Mouse (Mus musculus) embryonic facial prominence, embryonic 10.5 days (tissue): ENCODE measurements around the gene Gm47289. TPM values are rescaled to one million over a fixed set of nuclear protein-coding genes. Genes with fewer than 3 reads are reported as not detected.
A peak's percentile ranks its signal among the peaks of the same experiment; 100 is the strongest.

Experiments used
- DNase-seq: peaks from one replicate; pipeline ENCODE4 v3.0.0-alpha.2; 2017; ENCODE audit warnings: low spot score
- H3K27ac ChIP-seq: fragments of 300-500 bp; sonication (generic); replicated peaks from 2 replicates; pipeline ENCODE4 v1.5.1; 2016; ENCODE audit warnings: mild to moderate bottlenecking
- H3K27me3 ChIP-seq: fragments of 300-500 bp; sonication (generic); replicated peaks from 2 replicates; pipeline ENCODE4 v1.6.1; 2016; ENCODE audit warnings: low read depth, mild to moderate bottlenecking; ENCODE audit not compliant: poor library complexity, severe bottlenecking
- H3K36me3 ChIP-seq: fragments of 300-500 bp; sonication (generic); replicated peaks from 2 replicates; pipeline ENCODE4 v1.6.1; 2016; ENCODE audit warnings: mild to moderate bottlenecking, moderate library complexity
- H3K4me1 ChIP-seq: fragments of 300-500 bp; sonication (generic); 2 replicates; pipeline ENCODE4 v1.6.1; 2016
- H3K4me3 ChIP-seq: fragments of 300-500 bp; sonication (generic); 2 replicates; pipeline ENCODE4 v1.5.1; 2016; ENCODE audit warnings: mild to moderate bottlenecking, moderate library complexity
- H3K9me3 ChIP-seq: fragments of 300-500 bp; sonication (generic); 2 replicates; pipeline ENCODE4 v1.6.1; 2016; ENCODE audit warnings: mild to moderate bottlenecking
- WGBS: fragments of 180-500 bp; shearing (Covaris S2); methylation state at CpG from one replicate; pipeline ENCODE4 v1.1.7; 2016; 5-methylcytosine and 5-hydroxymethylcytosine counted together
- polyA plus RNA-seq: library from polyadenylated mRNA; unstranded; fragments of >200 nt; fragmentation: Nextera tagmentation; extraction: Ambion mirVana; gene quantifications from 2 replicates; pipeline ENCODE4 v1.2.1, GENCODE M21; 2016

Gm47289 gene
- polyA plus RNA-seq, 1 experiment from 2014 or later, result not detected

DNA sequence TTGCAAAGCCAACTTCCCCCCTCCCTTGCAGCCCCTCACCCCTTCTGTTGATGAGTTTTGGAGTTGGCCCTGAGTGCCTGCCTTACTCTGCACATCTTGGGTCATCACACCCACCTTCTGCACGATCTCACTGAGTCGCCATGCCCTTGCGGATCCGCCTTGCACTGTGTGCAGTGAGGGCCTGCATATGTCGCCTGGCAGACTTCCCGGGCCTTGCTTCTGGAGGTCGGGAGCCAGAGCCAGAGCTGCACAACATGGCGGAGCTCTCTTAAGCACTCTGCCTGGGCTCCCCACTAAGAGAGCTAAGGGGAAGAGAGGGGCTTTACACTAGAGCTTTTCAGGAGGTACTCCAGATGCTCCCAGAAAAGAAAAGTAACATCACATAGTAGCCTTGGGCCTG is 14.3 kb upstream of the Gm47289 start:
- 86% methylated on average over 8 of the region's 8 CpGs for WGBS
- Histone ChIP-seq H3K27ac (no peak overlapping the region), H3K4me1 (no peaks in the 10 kb centered on the region), H3K4me3 (no peak overlapping the region), H3K27me3 (no peaks in the 10 kb centered on the region), H3K9me3 (no peaks in the 10 kb centered on the region), H3K36me3 (no peaks in the 10 kb centered on the region)
- DNase-seq, result no peak

DNA sequence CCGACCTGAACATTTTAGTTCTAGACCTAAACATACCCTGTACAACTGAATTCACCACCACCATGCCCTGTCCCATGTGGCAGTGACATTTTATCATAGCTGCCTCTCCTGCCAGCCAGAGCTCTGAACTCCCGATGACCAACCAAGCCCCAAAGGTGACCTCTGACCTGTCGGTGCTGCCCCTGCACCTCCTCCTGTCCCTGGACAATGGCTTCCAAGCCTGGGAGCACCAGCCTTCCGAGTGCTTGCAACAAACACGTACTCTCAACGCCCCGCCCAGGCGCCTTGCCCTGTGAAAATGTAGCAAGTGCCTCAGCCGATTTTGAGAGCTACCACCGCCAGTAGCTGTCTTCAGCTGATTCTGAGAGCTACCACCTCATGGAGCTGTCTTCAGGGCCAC is 13.8 kb upstream of the Gm47289 start:
- H3K27ac ChIP-seq, result no peak overlapping the region
- H3K36me3 ChIP-seq, result no peaks in the 10 kb centered on the region
- no peak overlapping the region for H3K4me3 ChIP-seq
- H3K4me1 ChIP-seq, result no peaks in the 10 kb centered on the region
- no peak for DNase-seq
- no peaks in the 10 kb centered on the region for H3K9me3 ChIP-seq
- 50% methylated on average over 10 of the region's 10 CpGs for WGBS
- H3K27me3 ChIP-seq, result no peaks in the 10 kb centered on the region

DNA sequence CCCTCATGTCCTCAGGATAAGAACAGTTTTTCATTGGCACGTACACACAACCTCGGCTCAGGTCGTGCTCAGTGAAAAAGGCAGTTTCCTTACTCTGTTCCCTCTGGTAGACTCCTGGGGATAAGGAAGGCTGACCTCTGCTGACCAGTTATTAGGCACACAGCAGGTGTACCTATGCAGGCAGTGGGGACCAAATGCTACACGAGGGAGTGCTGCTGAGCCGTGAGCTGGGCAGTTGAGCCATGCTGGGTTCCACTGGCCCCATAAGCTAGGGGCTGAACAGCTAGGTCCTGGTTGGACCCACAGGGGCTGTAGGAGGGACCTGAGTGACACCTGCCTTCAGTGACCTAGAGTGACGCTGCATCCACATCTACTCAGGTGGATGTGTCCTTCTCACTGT is 13.3 kb upstream of the Gm47289 start:
- no peak for DNase-seq
- no peaks in the 10 kb centered on the region for H3K4me1 ChIP-seq
- 59% methylated on average over 6 of the region's 6 CpGs for WGBS

DNA sequence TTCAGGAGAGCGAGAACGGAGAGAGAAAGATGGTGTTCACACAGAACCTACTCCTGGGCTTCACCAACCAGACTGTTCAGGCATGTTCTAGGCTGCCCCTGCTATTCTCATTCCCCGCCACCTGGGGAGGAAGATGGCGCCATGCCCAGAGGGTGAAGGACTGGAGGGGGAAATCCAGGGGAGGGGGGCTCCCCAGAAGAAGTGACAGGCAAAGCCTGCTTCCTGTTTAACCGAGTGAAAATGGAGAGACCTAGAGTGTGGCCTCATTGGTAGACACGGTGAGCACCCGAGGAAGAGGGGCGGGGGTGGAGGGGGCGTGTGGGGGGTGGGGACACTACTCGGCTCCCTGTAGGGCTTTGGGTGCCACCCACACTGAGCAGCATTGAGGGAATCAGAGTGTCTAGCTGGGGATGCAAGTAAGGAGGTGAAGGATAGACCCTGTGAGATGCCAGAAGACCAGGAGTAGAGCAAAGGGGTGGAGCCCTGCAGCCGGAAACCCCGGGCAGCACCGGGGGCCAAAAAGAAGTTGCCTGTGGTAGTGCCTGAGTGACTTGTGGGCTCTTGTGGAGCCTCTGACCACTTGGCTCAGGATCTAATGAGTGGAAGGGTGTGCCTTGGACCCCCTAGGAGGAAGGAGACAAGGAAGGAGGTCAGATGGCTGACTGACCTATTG is 12.7 kb upstream of the Gm47289 start:
- Histone ChIP-seq H3K36me3 (no peaks in the 10 kb centered on the region), H3K4me1 (no peaks in the 10 kb centered on the region), H3K27ac (no peak overlapping the region), H3K27me3 (no peaks in the 10 kb centered on the region), H3K9me3 (no peaks in the 10 kb centered on the region), H3K4me3 (no peak overlapping the region)
- DNase-seq, result no peak
- 76% methylated on average over 13 of the region's 13 CpGs for WGBS

More for the DNA sequence above, 13.3 kb upstream of the Gm47289 start:
- Histone ChIP-seq H3K27ac (no peak overlapping the region), H3K9me3 (no peaks in the 10 kb centered on the region), H3K27me3 (no peaks in the 10 kb centered on the region), H3K36me3 (no peaks in the 10 kb centered on the region), H3K4me3 (no peak overlapping the region)

DNA sequence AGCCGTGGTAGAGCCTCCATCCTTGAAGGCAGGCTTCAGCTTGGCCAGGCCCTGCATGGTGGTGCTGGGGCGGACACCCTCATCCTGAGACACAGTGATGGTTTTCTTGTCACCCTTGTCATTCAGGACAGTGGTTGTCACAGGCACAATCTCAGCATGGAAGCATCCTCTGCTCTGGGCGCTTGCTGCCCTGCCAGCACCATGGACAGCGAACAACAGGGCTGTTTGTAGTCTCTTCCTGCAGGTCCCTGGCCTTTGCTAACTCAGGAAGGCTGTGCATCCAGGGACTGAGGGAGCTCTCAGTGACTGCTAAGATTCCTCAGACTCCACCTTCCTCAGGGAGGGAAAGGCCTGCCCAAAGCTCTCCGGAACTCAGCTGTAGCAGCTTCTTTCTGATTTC is 9.4 kb upstream of the Gm47289 start:
- Histone ChIP-seq H3K36me3 (no peaks in the 10 kb centered on the region), H3K27ac (no peak overlapping the region), H3K4me1 (0 out of 2 replicates have a peak, but pooled peaks cover 3% of the 10 kb centered on the region), H3K4me3 (no peak overlapping the region), H3K9me3 (no peaks in the 10 kb centered on the region), H3K27me3 (no peaks in the 10 kb centered on the region; the same call in 1 of the 2 replicates)
- WGBS, result 26% methylated on average over 5 of the region's 5 CpGs
- peak; percentile 84 for DNase-seq

DNA sequence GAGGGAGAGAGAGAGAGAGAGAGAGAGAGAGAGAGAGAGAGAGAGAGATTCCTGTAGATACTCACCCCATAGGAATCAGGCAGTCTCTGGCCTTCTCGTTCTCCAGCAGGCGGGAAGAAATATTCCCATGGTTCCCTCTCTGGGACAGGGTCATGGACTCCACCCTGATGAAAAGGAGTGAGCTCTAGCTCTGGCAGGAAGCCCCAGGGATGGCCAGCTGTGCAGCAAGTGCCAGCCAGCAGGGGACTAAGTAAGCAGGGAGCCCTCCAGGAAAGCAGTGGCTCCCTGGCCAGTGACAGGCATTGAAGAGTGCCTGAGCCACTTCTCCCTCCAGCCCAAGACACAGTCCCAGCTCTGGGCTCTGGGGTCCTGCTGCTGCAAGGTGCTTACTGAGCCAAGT is 7.2 kb upstream of the Gm47289 start:
- H3K4me1 ChIP-seq, result peaks cover 10% of the 10 kb centered on the region
- H3K9me3 ChIP-seq, result no peaks in the 10 kb centered on the region
- no peak overlapping the region for H3K4me3 ChIP-seq
- no peaks in the 10 kb centered on the region for H3K36me3 ChIP-seq
- H3K27ac ChIP-seq, result no peak overlapping the region
- 56% methylated on average over 2 of the region's 2 CpGs for WGBS
- no peak for DNase-seq
- H3K27me3 ChIP-seq, result peaks cover 21% of the 10 kb centered on the region

DNA sequence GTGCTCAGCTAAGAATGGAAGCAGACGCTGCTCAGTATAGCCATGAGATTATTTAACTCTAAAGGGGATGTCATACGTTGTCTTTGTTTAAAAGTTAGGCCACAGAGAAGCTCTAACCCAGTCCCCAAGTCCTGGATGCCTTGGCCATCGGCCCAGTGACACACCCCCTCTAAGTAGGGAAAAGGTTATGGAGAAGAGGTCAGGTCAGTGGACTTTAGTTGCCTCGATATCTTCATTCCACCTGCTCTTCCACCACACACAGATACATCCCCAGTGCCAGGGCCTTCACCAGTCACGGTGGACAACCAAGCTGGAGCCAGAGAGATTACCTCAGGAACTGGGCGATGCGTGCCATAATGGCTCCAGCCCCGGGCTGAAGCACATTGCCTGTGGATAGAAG is 3.5 kb upstream of the Gm47289 start:
- Histone ChIP-seq H3K36me3 (no peaks in the 10 kb centered on the region), H3K9me3 (no peaks in the 10 kb centered on the region), H3K4me3 (no peak overlapping the region), H3K4me1 (peaks cover 12% of the 10 kb centered on the region), H3K27me3 (peaks cover 35% of the 10 kb centered on the region), H3K27ac (no peak overlapping the region)
- WGBS, result 85% methylated on average over 8 of the region's 8 CpGs
- DNase-seq, result no peak

DNA sequence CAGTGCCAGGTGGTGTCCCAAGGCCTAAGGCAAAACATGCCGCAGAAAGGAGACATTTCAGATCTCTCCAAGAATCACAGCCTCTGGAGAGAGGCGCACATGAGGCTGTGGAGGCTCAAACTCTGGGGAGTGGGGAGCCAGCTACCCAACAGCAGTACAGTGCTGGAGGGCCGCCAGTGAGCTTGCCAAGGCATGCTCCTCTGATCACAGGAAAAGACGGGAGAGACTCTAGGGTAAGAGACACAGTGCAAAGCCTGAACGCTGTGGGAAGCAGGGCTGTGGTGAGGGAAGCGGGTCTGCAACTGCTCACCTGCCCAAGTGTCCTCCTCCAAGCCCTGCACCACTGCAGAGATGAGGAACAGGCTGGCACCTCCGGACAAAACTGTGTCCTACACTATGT is 3.1 kb upstream of the Gm47289 start:
- H3K27ac ChIP-seq, result no peak overlapping the region
- peaks cover 35% of the 10 kb centered on the region for H3K27me3 ChIP-seq
- peaks cover 12% of the 10 kb centered on the region for H3K4me1 ChIP-seq
- no peak overlapping the region for H3K4me3 ChIP-seq
- no peaks in the 10 kb centered on the region for H3K9me3 ChIP-seq
- no peaks in the 10 kb centered on the region for H3K36me3 ChIP-seq
- 55% methylated on average over 7 of the region's 7 CpGs for whole genome bisulfite sequencing
- DNase-seq, result no peak

DNA sequence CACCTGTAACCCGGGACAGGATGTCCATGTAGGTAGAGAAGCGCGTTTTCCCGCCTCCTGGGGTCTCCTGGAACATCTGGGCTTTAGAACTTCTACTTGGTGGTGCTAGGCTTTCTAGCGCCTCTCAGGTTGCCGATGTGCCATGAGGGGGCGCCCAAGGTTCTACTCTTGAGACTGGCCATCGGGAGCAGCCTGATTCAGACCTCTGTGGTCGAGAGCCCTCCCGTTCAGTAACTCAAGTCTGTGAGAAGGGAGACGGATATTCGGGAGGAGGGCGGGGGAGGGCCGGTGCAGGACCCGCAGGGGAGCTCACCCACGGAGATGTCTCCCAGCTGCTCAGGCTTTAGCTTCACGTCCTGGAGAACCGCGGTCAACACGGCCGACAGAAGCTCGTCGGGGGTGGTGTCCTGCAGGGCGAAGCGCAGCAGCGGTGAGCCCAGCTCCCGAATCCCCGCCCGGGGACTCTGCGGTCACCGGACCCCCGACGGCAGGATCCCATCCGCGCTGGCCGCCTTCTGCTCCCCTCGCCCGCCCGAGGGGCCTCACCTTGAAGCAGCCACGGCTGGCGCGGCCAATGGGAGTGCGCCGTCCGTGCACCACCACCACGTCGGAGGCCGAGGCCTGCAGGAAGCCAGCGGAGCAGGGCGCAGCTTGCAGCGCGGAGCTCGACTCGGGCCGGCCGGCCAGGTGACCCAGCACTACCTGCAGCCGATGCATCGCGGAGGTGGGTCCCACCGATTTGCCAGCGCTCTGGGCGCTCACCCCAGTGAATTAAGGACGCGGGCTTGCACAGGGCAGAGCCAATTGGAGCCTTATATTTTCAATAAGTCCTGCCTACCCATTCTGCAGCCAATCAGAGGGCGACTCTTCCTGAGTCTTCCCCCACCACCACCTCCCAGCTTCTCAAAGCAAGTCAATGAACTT is 2.4 kb upstream of the Gm47289 start, which contains the start of gene Acaa1b:
Gene Acaa1b (minus strand): TSS at position 816 of the 924 bp plus-strand sequence.
- H3K9me3 ChIP-seq, result no peaks in the 10 kb centered on the region
- no peaks in the 10 kb centered on the region for H3K36me3 ChIP-seq
- DNase-seq, result peak; percentile 86
- WGBS, result 2% methylated on average over 65 of the region's 65 CpGs
- peaks cover 35% of the 10 kb centered on the region for H3K27me3 ChIP-seq
- H3K4me1 ChIP-seq, result peaks cover 12% of the 10 kb centered on the region
- 0 out of 2 replicates have a peak within 1 kb of the TSS, but pooled peaks have one; percentile 15 for H3K27ac ChIP-seq
- peak within 1 kb of the TSS; percentile 67 for H3K4me3 ChIP-seq

DNA sequence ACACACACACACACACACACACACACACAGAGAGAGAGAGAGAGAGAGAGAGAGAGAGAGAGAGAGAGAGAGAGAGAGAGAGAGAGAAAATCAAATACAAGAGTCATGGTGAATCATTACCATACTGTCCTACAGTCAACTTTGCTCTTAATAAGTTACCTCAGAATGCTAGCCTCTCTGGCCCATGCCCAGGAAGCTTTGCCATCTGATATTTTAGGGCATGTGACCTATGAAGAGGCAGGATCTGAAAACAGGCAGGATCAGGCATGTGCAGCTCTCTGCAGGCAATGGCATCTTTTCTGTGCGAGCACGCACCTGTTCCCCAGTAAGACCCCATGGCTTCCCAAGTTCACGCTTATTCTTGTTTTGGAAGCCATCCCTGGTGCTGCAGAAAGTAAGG is 1.7 kb downstream of the Gm47289 start:
- peaks cover 9% of the 10 kb centered on the region for H3K4me1 ChIP-seq
- no peaks in the 10 kb centered on the region for H3K9me3 ChIP-seq
- no peak overlapping the region for H3K4me3 ChIP-seq
- H3K27me3 ChIP-seq, result peaks cover 25% of the 10 kb centered on the region
- no peaks in the 10 kb centered on the region for H3K36me3 ChIP-seq
- 83% methylated on average over 3 of the region's 3 CpGs for WGBS
- no peak for DNase-seq
- no peak overlapping the region for H3K27ac ChIP-seq

DNA sequence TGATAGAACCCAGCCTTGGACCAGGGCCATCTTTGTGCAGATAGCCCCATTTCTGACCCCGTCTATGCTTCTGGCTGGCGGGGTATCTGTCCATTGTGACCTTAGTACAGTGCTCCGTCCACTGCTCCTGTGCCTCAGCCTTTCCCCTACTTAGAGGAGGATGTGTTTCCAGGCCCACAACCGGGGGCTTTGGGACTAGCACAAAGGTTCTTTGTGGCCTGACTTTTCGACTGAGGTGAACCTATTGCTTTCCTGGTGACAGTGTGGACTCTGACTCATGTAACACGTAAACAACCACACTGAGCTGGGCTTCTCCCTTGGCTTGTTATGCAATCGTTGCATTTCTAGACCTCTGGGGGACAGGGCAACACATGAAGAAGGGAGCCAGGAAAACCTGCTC is 5.8 kb downstream of the Gm47289 start:
- Histone ChIP-seq H3K36me3 (no peaks in the 10 kb centered on the region), H3K4me1 (no peaks in the 10 kb centered on the region), H3K4me3 (no peak overlapping the region), H3K27me3 (no peaks in the 10 kb centered on the region), H3K27ac (no peak overlapping the region), H3K9me3 (0 out of 2 replicates have a peak, but pooled peaks cover 3% of the 10 kb centered on the region)
- DNase-seq, result no peak
- WGBS, result 80% methylated on average over 7 of the region's 7 CpGs

DNA sequence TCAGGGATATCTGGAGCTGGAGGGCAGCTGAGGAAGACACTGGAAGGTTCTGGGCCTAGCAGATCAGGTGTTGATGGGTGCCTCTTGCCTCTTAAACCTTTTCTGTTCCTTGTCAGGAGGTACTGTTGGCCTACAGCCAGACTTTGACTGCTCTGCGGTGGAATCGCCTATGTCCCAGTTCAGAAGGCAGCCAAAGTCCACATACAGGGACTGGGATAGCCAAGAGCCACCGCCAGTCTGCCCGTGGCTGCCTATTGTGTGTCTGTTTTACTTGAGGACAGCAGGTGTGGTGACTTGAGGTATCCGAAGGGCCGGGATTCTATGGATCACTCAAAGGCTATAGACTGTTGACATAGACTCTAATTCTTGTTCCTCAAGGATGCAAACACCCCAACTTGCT is 6.6 kb downstream of the Gm47289 start:
- H3K9me3 ChIP-seq, result 0 out of 2 replicates have a peak, but pooled peaks cover 3% of the 10 kb centered on the region
- 94% methylated on average over 6 of the region's 6 CpGs for WGBS
- no peaks in the 10 kb centered on the region for H3K4me1 ChIP-seq

DNA sequence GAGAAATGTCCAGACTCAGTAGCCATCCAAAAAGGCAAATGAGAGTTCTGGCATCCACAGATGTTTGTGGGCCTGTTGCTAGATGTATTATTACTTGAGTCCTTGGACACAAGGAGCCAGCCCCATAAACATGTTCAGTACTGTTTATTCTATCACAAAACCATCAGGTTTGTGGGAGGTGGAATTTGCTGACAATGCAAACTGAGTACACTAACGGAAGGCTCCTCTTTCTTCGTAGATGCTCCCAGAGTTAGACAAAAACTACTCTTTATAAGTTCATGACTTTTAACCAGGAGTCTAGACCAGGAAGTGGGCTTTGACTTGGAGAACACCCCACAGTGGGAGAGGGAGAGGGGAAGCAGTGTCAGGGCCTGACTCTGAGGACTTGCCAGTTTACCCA is 8.6 kb downstream of the Gm47289 start:
- Histone ChIP-seq H3K4me3 (no peak overlapping the region), H3K27ac (no peak overlapping the region), H3K36me3 (no peaks in the 10 kb centered on the region), H3K4me1 (no peaks in the 10 kb centered on the region), H3K27me3 (no peaks in the 10 kb centered on the region), H3K9me3 (0 out of 2 replicates have a peak, but pooled peaks cover 3% of the 10 kb centered on the region)
- 92% methylated on average over 2 of the region's 2 CpGs for WGBS
- DNase-seq, result no peak

More for the DNA sequence above, 6.6 kb downstream of the Gm47289 start:
- H3K36me3 ChIP-seq, result no peaks in the 10 kb centered on the region
- no peak overlapping the region for H3K27ac ChIP-seq
- H3K4me3 ChIP-seq, result no peak overlapping the region
- no peaks in the 10 kb centered on the region for H3K27me3 ChIP-seq
- no peak for DNase-seq
